Mouse (Mus musculus): ENCODE results near the gene Ccdc177.

DNA sequence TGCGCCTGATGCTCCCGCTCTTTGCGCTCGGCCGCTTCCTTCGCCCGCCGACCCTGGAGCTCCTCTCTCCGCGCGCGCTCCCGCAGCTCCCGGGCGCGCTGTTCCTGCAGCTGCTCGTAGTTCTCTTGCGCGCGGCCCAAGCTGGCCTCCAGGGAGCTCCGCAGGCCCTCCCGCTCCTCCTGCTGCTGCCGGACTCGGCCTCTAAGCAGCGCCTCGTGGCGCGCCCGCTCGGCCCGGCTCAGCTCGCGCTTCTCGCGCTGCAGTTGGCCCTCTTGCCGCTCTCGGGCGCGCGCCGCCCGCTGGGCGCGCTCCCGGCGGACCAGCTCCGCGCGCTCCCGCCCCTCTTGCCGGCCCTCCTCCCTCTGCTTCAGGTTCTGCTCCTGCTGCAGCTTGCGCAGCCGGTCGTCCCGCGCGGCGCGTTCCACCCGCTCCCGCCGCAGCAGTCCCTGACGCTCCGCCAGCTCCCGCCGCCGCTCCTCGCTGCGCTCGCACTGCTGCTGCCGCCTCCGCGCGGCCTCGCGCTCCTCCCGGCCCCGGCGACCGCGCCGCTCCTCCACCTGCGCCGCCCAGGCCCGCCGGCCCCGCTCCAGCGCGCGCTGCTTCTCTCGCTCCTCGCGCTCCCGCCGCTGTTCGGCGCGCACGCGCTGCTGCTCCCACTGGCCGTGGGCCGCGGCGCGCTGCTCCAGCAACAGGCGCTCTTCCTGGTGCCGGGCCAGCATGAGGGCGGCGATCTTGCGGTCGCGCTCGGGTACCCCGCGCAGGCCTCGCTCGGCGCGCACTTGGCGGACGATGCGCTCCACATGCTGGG is 2.5 kb downstream of the Ccdc177 start:
- TF ChIP-seq POLR2A (IDR thresholded peaks at IDR 0.05; ENCODE audit: borderline replicate concordance, control insufficient read depth, low read depth, low read length) (no peak), CTCF (IDR thresholded peaks at IDR 0.05; ENCODE audit: control insufficient read depth, insufficient read depth, low read length) (no peak)
